Mouse (Mus musculus) heart, adult 2 months (tissue): Measurements from ENCODE around the gene Rhbdf1.

ENCODE experiments used
- CTCF ChIP-seq: fragments of 200-600 bp; IDR thresholded peaks from 2 replicates; pipeline ENCODE4 v1.8.1; 2022; ENCODE audit warnings: antibody characterized with exemption, mild to moderate bottlenecking, moderate library complexity
- POLR2A ChIP-seq: fragments of 200-500 bp; IDR thresholded peaks from 2 replicates; pipeline ENCODE4 v1.6.1; 2011; ENCODE audit warnings: mild to moderate bottlenecking, low read depth, low read length, control low read depth; ENCODE audit not compliant: insufficient read depth

DNA sequence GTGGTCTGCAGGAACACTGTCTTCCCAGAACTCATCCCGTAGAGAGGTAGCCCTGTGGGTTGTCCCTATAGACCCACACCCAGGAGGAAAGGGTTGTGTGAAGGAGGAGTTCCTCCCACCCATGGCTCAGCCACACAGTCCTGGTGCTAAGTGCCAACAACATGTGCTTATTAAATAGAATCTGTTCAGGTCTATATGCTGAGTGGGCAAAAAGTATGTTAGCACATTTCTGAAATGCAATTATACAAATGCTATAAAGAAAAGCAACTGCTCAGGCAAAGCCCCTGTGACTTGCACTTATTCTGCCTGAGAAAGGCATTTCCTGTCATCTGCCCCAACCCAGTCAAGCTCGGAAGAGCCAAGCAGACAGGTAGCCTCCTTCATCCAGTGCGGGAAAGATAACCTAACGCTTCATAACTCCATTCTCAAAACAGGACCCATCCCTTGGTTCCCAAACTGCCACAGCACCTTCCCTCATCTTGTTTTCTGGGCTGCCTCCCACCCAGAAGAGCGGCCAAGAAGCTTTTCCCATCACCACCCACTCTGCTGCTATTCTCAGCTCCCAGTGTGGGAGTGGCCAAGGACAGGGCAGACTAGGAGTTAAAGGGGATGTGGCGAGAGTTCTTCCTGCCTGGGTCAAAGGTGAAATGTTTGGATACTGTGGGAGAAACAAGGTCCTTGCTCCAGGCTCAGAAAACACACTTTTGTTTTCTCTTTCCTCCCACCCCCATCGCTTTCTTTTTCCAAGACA lies 21.3 kb upstream of the Rhbdf1 start:
- TF ChIP-seq POLR2A (no peak), CTCF (no peak)
